Mouse (Mus musculus) liver, adult (tissue): ENCODE results near the gene Stard9.

Experiments
- GATA4 ChIP-seq: IDR thresholded peaks from 2 replicates; pipeline ENCODE4 v1.6.1; 2014; ENCODE audit warnings: mild to moderate bottlenecking, low read length; ENCODE audit not compliant: insufficient replicate concordance

Gene Stard9

GRCm38 (mm10) chr2:120631521-120631920 lies 2.6 kb downstream of the Stard9 start:
- TF ChIP-seq GATA4 = no peak

GRCm38 (mm10) chr2:120631957-120632356 lies 3.0 kb downstream of the Stard9 start:
- TF ChIP-seq GATA4 = no peak

GRCm38 (mm10) chr2:120640835-120641234 lies 11.9 kb downstream of the Stard9 start:
- no peak for TF ChIP-seq GATA4

GRCm38 (mm10) chr2:120643836-120644235 lies 14.9 kb downstream of the Stard9 start:
- no peak for TF ChIP-seq GATA4

GRCm38 (mm10) chr2:120646777-120647176 lies 17.9 kb downstream of the Stard9 start:
- no peak for TF ChIP-seq GATA4

- TF ChIP-seq GATA4 = no peak
Measured at GRCm38 (mm10) chr2:120652256-120652924, 23.5 kb downstream of the Stard9 start.

GRCm38 (mm10) chr2:120652925-120653284 lies 24.0 kb downstream of the Stard9 start:
- no peak for TF ChIP-seq GATA4

GRCm38 (mm10) chr2:120654693-120655092 lies 25.8 kb downstream of the Stard9 start:
- no peak for TF ChIP-seq GATA4

GRCm38 (mm10) chr2:120655905-120656304 lies 27.0 kb downstream of the Stard9 start:
- peak; percentile 32; the same call in 1 of the 2 replicates for TF ChIP-seq GATA4

GRCm38 (mm10) chr2:120656711-120657110 lies 27.8 kb downstream of the Stard9 start:
- no peak for TF ChIP-seq GATA4

- no peak for TF ChIP-seq GATA4
Measured at GRCm38 (mm10) chr2:120658486-120658885, 29.6 kb downstream of the Stard9 start.

- TF ChIP-seq GATA4 = no peak
Measured at GRCm38 (mm10) chr2:120659318-120659717, 30.4 kb downstream of the Stard9 start.

GRCm38 (mm10) chr2:120660486-120661078 lies 31.7 kb downstream of the Stard9 start:
- TF ChIP-seq GATA4 = peak; percentile 73

GRCm38 (mm10) chr2:120662766-120663165 lies 33.8 kb downstream of the Stard9 start:
- no peak for TF ChIP-seq GATA4

GRCm38 (mm10) chr2:120663491-120664154 lies 34.7 kb downstream of the Stard9 start:
- no peak for TF ChIP-seq GATA4

- no peak for TF ChIP-seq GATA4
Measured at GRCm38 (mm10) chr2:120667446-120667845, 38.5 kb downstream of the Stard9 start.

GRCm38 (mm10) chr2:120670253-120670652 lies 41.3 kb downstream of the Stard9 start:
- TF ChIP-seq GATA4 = no peak

GRCm38 (mm10) chr2:120697767-120698166 lies 68.8 kb downstream of the Stard9 start:
- TF ChIP-seq GATA4 = no peak
